Mouse (Mus musculus) stomach, postnatal 0 days (tissue): Measurements from ENCODE around the gene Nwd2. TPM values are rescaled to one million over a fixed set of nuclear protein-coding genes. Genes with fewer than 3 reads are reported as not detected.

Source experiments
- ATAC-seq: fragments of 200-750 bp; cut with Nextera tagmentation; 2 replicates; pipeline ENCODE4 v1.8.0; 2017; ENCODE audit not compliant: low FRiP score, low TSS enrichment
- DNase-seq: peaks from one replicate; pipeline ENCODE4 v3.0.0-alpha.2; 2016; ENCODE audit warnings: low spot score
- H3K27ac ChIP-seq: fragments of 300-500 bp; sonication (generic); replicated peaks from 2 replicates; pipeline ENCODE4 v1.5.1; 2014; ENCODE audit warnings: mild to moderate bottlenecking, control low read depth
- H3K27me3 ChIP-seq: fragments of 300-500 bp; sonication (generic); 2 replicates; pipeline ENCODE4 v1.6.1; 2014; ENCODE audit warnings: low read length; ENCODE audit not compliant: control insufficient read depth, insufficient read depth
- H3K36me3 ChIP-seq: fragments of 300-500 bp; sonication (generic); 2 replicates; pipeline ENCODE4 v1.6.1; 2014; ENCODE audit warnings: low read length, mixed read lengths; ENCODE audit not compliant: control insufficient read depth, insufficient read depth
- H3K4me1 ChIP-seq: fragments of 300-500 bp; sonication (generic); replicated peaks from 2 replicates; pipeline ENCODE4 v1.6.1; 2014; ENCODE audit warnings: antibody characterized with exemption; ENCODE audit not compliant: control insufficient read depth, insufficient read depth
- H3K4me2 ChIP-seq: fragments of 300-500 bp; sonication (generic); replicated peaks from 2 replicates; pipeline ENCODE4 v1.6.1; 2014; ENCODE audit warnings: low read depth, mild to moderate bottlenecking, control low read depth, moderate library complexity
- H3K4me3 ChIP-seq: fragments of 300-500 bp; sonication (generic); 2 replicates; pipeline ENCODE4 v1.5.1; 2014; ENCODE audit warnings: low read depth, low read length, control low read depth
- H3K9ac ChIP-seq: fragments of 300-500 bp; sonication (generic); 2 replicates; pipeline ENCODE4 v1.6.1; 2014; ENCODE audit warnings: mild to moderate bottlenecking, low read length, control low read depth, mixed read lengths
- H3K9me3 ChIP-seq: fragments of 300-500 bp; sonication (generic); 2 replicates; pipeline ENCODE4 v1.6.1; 2016; ENCODE audit warnings: low read length; ENCODE audit not compliant: control insufficient read depth
- CTCF ChIP-seq: IDR thresholded peaks from 2 replicates; pipeline ENCODE4 v1.5.1; 2016; ENCODE audit warnings: antibody characterized with exemption, low read depth, mild to moderate bottlenecking, moderate library complexity
- EP300 ChIP-seq: optimal IDR thresholded peaks from 2 replicates; pipeline ENCODE3; 2016; ENCODE audit warnings: antibody characterized with exemption
- WGBS: fragments of 180-500 bp; shearing (Covaris S2); extraction: QIAGEN DNeasy Blood & Tissue Kit; methylation state at CpG from one replicate; pipeline ENCODE4 v1.1.7; 2014; 5-methylcytosine and 5-hydroxymethylcytosine counted together
- polyA plus RNA-seq: library from polyadenylated mRNA; unstranded; fragments of >200 nt; fragmentation: Nextera tagmentation; extraction: Ambion mirVana; gene quantifications from 2 replicates; pipeline ENCODE4 v1.2.1, GENCODE M21; 2015

Gene Nwd2
- polyA plus RNA-seq, 1 experiment from 2014 or later = 0.61 TPM

DNA sequence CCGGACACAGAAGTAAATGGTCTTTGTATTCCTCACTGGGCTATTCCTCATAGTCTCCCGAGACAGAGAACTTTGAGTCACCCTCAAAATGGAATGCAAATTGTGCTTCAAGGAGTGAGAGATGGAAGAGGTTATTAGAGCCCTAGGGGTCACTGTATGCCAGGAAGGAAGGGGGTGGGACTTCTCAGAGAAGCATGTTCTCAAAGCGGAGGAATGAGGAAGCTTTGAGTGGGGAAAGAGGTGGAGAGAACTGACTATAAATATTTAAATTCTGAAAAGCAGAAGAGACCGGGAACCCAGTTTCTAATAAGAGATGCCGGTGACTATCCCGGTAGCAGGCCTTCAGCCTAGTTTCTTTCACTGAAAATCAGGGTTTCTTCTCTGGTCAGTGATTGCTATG is 178.1 kb downstream of the Nwd2 start:
- H3K4me2 ChIP-seq = peak overlapping the region; percentile 27
- H3K9me3 ChIP-seq = no peaks in the 10 kb centered on the region
- H3K4me3 ChIP-seq = no peak overlapping the region
- no peak for ATAC-seq
- 0 out of 2 replicates have a peak, but pooled peaks cover 2% of the 10 kb centered on the region for H3K4me1 ChIP-seq
- no peak overlapping the region for H3K9ac ChIP-seq
- 22% methylated on average over 6 of the region's 6 CpGs for WGBS
- peak overlapping the region; percentile 92 for H3K27ac ChIP-seq
- no peaks in the 10 kb centered on the region for H3K27me3 ChIP-seq
- TF ChIP-seq CTCF (0 out of 2 replicates have a peak, but pooled peaks have one; percentile 15), EP300 (no peak)
- DNase-seq = no peak
- H3K36me3 ChIP-seq = no peaks in the 10 kb centered on the region

DNA sequence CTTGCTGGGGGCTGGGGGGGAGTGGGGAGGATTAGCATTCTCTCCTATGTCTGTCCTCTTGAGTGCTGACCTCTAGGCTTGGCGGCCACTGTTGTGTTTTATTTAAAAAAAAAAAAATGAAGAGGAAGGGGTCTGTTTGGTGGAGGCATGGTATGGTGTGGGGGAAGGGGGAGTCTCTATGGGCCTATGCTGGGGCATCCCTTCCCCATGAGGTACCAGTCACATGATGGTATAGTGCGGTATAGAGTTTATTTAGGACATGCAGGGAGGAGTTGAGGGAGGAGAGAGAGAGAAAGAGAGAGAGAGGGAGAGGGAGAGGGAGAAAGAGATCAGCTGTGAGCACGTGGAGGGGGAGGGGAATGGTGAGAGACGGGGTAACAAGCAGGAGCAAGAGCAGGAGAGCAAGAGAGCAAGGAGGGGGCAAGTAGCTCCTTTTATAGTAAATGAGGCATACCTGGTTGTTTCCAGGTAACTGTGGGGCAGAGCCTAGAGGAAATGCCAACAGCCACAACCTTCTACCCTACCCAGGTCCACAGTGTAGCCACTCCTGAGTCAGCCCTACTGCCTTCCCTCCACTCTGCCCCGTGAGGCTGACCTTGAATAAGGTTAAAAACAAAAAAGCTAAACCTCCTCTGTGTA is 178.6 kb downstream of the Nwd2 start:
- Histone ChIP-seq H3K27me3 (no peaks in the 10 kb centered on the region), H3K27ac (peak overlapping the region; percentile 92), H3K9ac (no peak overlapping the region), H3K36me3 (no peaks in the 10 kb centered on the region), H3K4me2 (peak overlapping the region; percentile 27; the same call in 1 of the 2 replicates), H3K4me3 (no peak overlapping the region), H3K9me3 (no peaks in the 10 kb centered on the region), H3K4me1 (0 out of 2 replicates have a peak, but pooled peaks cover 2% of the 10 kb centered on the region)
- DNase-seq (peak; percentile 51), ATAC-seq (peak; percentile 84)
- 39% methylated on average over 5 of the region's 5 CpGs for WGBS
- TF ChIP-seq EP300 = no peak
- TF ChIP-seq CTCF = no peak

DNA sequence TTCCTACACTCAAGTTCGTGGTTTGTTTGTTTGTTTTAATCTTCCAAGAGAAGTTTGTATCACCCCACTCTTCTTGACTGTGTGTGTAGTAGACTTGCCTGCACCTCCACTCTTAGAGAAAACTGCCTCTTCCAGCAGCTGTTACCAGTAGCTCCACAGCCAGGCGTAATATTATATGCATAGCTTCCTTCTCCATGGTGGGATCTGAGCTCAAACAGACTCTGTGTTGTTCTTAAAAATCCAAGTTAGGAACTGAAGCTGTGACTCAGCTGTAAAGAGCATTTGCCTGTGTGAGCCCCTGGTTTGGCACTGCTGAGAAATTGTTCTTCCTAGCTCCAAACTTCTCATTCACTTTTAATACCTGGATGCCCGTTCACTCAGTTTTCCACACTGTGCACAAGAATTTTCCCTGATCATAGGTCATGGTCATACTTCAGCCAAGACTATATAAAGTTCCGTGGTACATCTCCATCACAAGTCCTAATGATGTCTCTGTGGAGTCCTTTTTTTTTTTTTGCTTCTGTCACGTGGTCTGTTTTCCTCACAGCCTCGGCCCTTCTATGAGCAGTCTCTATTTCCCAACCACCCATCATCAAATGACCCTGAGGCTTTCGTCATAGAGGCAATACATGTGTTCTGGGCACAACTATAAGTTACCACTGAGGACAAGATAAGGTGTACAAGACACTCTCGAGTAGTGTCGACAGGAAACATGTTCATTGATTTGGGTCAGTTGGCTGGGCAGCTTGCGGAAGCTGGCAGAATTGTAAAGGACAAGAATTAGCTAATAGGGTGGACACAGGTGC is 179.7 kb downstream of the Nwd2 start:
- H3K9ac ChIP-seq = no peak overlapping the region
- H3K27ac ChIP-seq = peak overlapping the region; percentile 92; the same call in 1 of the 2 replicates
- WGBS = 71% methylated on average over 10 of the region's 10 CpGs
- TF ChIP-seq EP300 (no peak), CTCF (no peak)
- no peaks in the 10 kb centered on the region for H3K27me3 ChIP-seq
- 0 out of 2 replicates have a peak, but pooled peaks cover 2% of the 10 kb centered on the region for H3K4me1 ChIP-seq
- no peak overlapping the region for H3K4me2 ChIP-seq
- ATAC-seq (no peak), DNase-seq (no peak)
- no peaks in the 10 kb centered on the region for H3K36me3 ChIP-seq
- no peaks in the 10 kb centered on the region for H3K9me3 ChIP-seq
- H3K4me3 ChIP-seq = no peak overlapping the region

DNA sequence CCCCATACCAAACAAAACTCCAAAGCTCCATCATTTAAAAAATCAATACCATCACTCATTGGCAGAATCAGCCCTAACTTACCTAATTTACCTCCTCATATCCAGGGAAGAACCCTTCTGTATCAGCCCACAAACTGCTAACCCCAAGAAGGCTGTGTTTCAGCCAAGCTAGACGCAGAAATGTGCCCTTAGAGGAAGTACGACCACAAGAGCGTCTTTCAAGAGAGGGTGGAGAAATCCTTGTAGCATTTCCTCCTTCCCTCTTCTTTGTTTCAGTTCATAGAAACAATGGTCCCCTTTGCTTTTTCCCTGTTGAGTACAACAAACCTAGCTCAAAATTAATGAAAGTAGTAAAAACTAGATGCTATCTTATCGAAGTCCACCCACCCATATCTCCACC is 182.2 kb downstream of the Nwd2 start:
- Histone ChIP-seq H3K36me3 (no peaks in the 10 kb centered on the region), H3K9me3 (no peaks in the 10 kb centered on the region), H3K4me1 (no peaks in the 10 kb centered on the region), H3K27ac (peak overlapping the region; percentile 81), H3K4me3 (no peak overlapping the region), H3K9ac (no peak overlapping the region), H3K27me3 (no peaks in the 10 kb centered on the region), H3K4me2 (no peak overlapping the region)
- DNase-seq (no peak), ATAC-seq (no peak)
- WGBS = 57% methylated on average over 4 of the region's 4 CpGs
- no peak for TF ChIP-seq CTCF

DNA sequence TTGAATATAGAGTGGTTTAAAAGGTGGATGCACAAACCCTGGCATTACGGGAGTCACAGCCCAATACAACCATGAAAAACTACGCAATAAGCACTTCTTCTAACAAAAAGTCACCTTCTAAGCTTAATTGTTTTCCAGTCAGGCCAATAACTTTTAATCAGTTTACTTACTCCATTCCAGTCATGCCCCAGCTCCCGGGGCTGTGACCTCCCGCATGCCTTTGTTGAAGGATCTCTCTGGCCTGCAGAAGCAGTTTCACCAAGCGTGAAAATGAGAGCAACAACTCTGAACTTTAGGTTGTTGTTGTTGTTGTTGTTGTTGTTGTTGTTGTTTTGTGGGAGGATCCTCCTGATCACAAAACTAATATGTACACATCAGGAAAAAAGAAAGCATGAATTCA is 185.1 kb downstream of the Nwd2 start:
- Histone ChIP-seq H3K4me3 (no peak overlapping the region), H3K4me2 (no peak overlapping the region), H3K27ac (no peak overlapping the region), H3K36me3 (no peaks in the 10 kb centered on the region), H3K27me3 (no peaks in the 10 kb centered on the region), H3K4me1 (no peaks in the 10 kb centered on the region), H3K9me3 (no peaks in the 10 kb centered on the region), H3K9ac (no peak overlapping the region)
- WGBS = 63% methylated on average over 5 of the region's 5 CpGs
- DNase-seq = no peak
- no peak for ATAC-seq
- TF ChIP-seq CTCF = no peak
- no peak for TF ChIP-seq EP300

DNA sequence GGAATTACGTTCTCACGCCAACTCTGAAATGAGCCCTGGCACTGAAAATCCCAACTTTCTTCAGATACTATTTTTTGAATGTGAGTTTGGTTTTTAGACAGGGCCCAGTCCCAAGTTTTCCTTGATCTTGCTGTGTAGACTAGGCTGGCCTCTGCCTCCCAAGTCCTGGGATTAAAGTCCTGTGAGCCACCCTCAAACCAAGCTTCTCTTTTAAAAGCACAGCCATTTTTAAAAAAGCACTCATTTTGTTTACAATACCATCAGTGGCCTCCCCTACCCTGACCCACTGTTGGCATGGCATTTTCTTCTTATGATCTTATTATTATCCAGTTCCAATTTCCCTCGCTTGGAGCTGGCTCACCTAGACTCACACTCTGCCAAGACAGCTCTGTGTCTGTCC is 185.5 kb downstream of the Nwd2 start:
- no peak overlapping the region for H3K27ac ChIP-seq
- ATAC-seq = no peak

More for the DNA sequence above, 185.5 kb downstream of the Nwd2 start:
- H3K4me1 ChIP-seq = no peaks in the 10 kb centered on the region
- H3K9ac ChIP-seq = no peak overlapping the region
- no peak overlapping the region for H3K4me2 ChIP-seq
- no peak overlapping the region for H3K4me3 ChIP-seq
- H3K36me3 ChIP-seq = no peaks in the 10 kb centered on the region
- WGBS = 71% methylated on average over 3 of the region's 3 CpGs
- no peak for DNase-seq
- H3K27me3 ChIP-seq = no peaks in the 10 kb centered on the region
- TF ChIP-seq EP300 (no peak), CTCF (no peak)
- no peaks in the 10 kb centered on the region for H3K9me3 ChIP-seq
